Mouse (Mus musculus) stomach, postnatal 0 days (tissue): ENCODE results near the gene Nucb2.

Source experiments
- CTCF ChIP-seq: IDR thresholded peaks from 2 replicates; pipeline ENCODE4 v1.5.1; 2016; ENCODE audit warnings: antibody characterized with exemption, low read depth, mild to moderate bottlenecking, moderate library complexity
- EP300 ChIP-seq: optimal IDR thresholded peaks from 2 replicates; pipeline ENCODE3; 2016; ENCODE audit warnings: antibody characterized with exemption

GRCm38 (mm10) chr7:116483106-116483505 is 21.1 kb upstream of the Nucb2 start:
- TF ChIP-seq EP300: no peak
- TF ChIP-seq CTCF: no peak
